Mouse (Mus musculus): ENCODE results near the gene Wdr20.

The Wdr20 gene

GRCm38 (mm10) chr12:110781181-110781580 is 43.4 kb downstream of the Wdr20 start:
- no peak for DNase-seq

GRCm38 (mm10) chr12:110782278-110782677 is 44.5 kb downstream of the Wdr20 start:
- DNase-seq, result no peak

GRCm38 (mm10) chr12:110784211-110784610 is 46.5 kb downstream of the Wdr20 start:
- no peak for DNase-seq

GRCm38 (mm10) chr12:110786243-110786642 is 48.5 kb downstream of the Wdr20 start:
- peak; percentile 74 to 82 for DNase-seq

- DNase-seq, result no peak
Measured at GRCm38 (mm10) chr12:110790580-110790979, 52.8 kb downstream of the Wdr20 start.

- DNase-seq, result no peak
Measured at GRCm38 (mm10) chr12:110791026-110791425, 53.3 kb downstream of the Wdr20 start.

GRCm38 (mm10) chr12:110795035-110795434 is 57.3 kb downstream of the Wdr20 start:
- DNase-seq, result no peak

- no peak for DNase-seq
Measured at GRCm38 (mm10) chr12:110796748-110797147, 59.0 kb downstream of the Wdr20 start.

GRCm38 (mm10) chr12:110797202-110797601 is 59.5 kb downstream of the Wdr20 start:
- no peak for DNase-seq

GRCm38 (mm10) chr12:110797842-110798431 is 60.2 kb downstream of the Wdr20 start:
- no peak for DNase-seq

GRCm38 (mm10) chr12:110799226-110799625 is 61.5 kb downstream of the Wdr20 start:
- no peak for DNase-seq

GRCm38 (mm10) chr12:110801876-110802464 is 64.2 kb downstream of the Wdr20 start:
- DNase-seq, result no peak

- no peak for DNase-seq
Measured at GRCm38 (mm10) chr12:110802674-110803297, 65.0 kb downstream of the Wdr20 start.

- peak; percentile 51 to 64 for DNase-seq
Measured at GRCm38 (mm10) chr12:110804261-110804660, 66.5 kb downstream of the Wdr20 start.

- DNase-seq, result peak in 1 of 2 experiments; percentile 70
Measured at GRCm38 (mm10) chr12:110806301-110806970, 68.7 kb downstream of the Wdr20 start.

GRCm38 (mm10) chr12:110808430-110808829 is 70.7 kb downstream of the Wdr20 start:
- no peak for DNase-seq

GRCm38 (mm10) chr12:110808848-110809247 is 71.1 kb downstream of the Wdr20 start:
- DNase-seq, result no peak

GRCm38 (mm10) chr12:110813132-110813531 is 75.4 kb downstream of the Wdr20 start:
- no peak for DNase-seq

GRCm38 (mm10) chr12:110813624-110814023 is 75.9 kb downstream of the Wdr20 start:
- no peak for DNase-seq

GRCm38 (mm10) chr12:110814924-110815323 is 77.2 kb downstream of the Wdr20 start:
- no peak for DNase-seq

- DNase-seq, result no peak
Measured at GRCm38 (mm10) chr12:110816833-110817232, 79.1 kb downstream of the Wdr20 start.

GRCm38 (mm10) chr12:110819367-110819766 is 81.6 kb downstream of the Wdr20 start:
- no peak for DNase-seq

- no peak for DNase-seq
Measured at GRCm38 (mm10) chr12:110821787-110822186, 84.0 kb downstream of the Wdr20 start.

GRCm38 (mm10) chr12:110822366-110822765 is 84.6 kb downstream of the Wdr20 start:
- DNase-seq, result no peak
